Mouse (Mus musculus) cortical plate, adult 2 months (tissue): Measurements from ENCODE around the gene Zfp980.
"Not testable (repeated sequence)": the region's sequence is repeated elsewhere in the genome, so short reads cannot be mapped to it uniquely, and the experiment has no call there.

Experiments
- CTCF ChIP-seq: fragments of 200-500 bp; IDR thresholded peaks from 2 replicates; pipeline ENCODE4 v1.5.1; 2011; ENCODE audit warnings: mild to moderate bottlenecking, control low read depth, low read length; ENCODE audit not compliant: insufficient read depth; ENCODE audit errors: extremely low read depth
- POLR2A ChIP-seq: fragments of 200-500 bp; IDR thresholded peaks from 2 replicates; pipeline ENCODE4 v1.6.1; 2011; ENCODE audit warnings: mild to moderate bottlenecking, low read length, control low read depth; ENCODE audit not compliant: insufficient read depth; ENCODE audit errors: extremely low read depth

GRCm38 (mm10) chr4:145686061-145686460, 15.6 kb downstream of the Zfp980 start:
- not testable (repeated sequence) for TF ChIP-seq CTCF, POLR2A
